Mouse (Mus musculus): ENCODE results near the gene Ankzf1.
A peak's percentile ranks its signal among the peaks of the same experiment; 100 is the strongest.
"Not testable (repeated sequence)": the region's sequence is repeated elsewhere in the genome, so short reads cannot be mapped to it uniquely, and the experiment has no call there.

The Ankzf1 gene

DNA sequence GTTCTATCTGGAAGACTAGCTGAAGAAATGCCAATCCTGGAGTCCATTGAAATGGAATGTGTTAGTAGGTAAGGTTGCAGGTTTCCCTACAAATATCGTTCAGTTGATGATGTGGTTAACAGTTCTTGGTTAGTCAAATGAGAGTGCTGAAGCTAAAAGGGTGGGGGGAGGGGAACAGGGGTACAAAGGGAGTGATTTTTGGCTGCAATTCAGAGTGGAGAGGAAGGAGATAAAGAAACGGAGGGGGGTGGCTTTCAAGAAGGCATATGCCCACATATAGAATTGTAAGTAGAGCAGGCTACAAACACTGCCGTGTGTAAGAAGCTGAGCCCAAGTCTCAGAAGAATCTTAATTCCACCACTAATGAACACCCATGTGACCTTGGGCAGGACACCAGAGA lies 33.5 kb downstream of the Ankzf1 start:
- DNase-seq (ENCODE audit: low spot score), result no peak

DNA sequence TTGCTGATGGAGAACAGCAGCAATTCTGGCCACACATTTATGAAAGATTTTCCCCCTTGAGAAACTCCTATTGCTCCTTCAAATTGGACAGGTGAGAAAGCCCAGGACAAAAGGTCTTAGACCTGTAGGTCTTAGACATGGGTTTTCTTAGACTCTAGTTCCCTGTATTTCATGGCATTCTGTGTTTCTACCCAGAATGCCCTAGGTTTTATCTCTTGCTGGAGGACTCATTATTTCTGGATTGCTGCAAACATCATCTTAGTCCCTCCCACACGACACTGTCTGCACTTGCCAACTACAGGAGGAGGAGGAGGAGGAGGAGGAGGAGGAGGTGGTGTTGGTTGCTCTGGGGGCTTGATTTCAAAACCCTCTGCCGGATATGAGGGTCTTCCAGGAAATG lies 34.2 kb downstream of the Ankzf1 start:
- no peak for DNase-seq (ENCODE audit: low spot score)

DNA sequence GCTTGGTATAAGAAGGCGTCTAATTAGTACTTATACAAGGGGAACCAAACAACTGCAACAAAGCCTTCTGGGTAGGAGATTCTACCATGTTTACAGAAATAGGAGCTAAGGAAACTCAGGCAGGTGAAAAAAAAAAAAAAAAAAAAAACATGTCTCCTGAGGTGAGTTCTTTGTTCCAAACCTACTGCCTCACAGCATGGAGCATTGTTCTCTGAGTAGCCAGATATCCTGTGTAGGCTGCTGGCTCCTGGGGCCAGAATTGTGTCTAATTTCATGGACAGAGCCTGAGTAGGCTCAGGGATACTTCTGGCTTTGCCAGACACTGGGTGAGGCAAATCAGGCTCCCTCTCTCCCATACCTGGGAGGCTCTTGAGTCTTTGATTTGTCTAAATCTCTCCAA lies 35.7 kb downstream of the Ankzf1 start:
- DNase-seq (ENCODE audit: low spot score), result no peak

DNA sequence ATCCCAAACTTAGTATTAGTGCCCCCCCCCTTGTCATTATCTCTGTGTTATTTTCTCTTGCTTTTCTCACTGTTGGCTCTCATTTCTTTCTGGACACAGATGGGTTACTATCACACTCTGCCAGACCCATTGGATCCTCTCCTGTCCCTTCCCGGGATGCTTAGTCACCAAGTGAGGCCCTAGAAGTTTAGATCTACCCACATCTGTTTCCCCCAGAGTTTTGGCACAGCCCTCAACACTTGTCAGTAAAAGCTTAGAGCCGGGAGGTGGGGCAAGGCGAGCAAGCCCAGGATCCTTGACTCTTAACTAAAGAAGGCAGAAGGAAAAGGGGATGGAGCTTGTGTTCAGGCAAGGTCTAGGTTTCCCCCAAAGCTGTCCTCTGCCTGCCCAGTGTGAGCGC lies 37.2 kb downstream of the Ankzf1 start:
- no peak for DNase-seq (ENCODE audit: low spot score)

DNA sequence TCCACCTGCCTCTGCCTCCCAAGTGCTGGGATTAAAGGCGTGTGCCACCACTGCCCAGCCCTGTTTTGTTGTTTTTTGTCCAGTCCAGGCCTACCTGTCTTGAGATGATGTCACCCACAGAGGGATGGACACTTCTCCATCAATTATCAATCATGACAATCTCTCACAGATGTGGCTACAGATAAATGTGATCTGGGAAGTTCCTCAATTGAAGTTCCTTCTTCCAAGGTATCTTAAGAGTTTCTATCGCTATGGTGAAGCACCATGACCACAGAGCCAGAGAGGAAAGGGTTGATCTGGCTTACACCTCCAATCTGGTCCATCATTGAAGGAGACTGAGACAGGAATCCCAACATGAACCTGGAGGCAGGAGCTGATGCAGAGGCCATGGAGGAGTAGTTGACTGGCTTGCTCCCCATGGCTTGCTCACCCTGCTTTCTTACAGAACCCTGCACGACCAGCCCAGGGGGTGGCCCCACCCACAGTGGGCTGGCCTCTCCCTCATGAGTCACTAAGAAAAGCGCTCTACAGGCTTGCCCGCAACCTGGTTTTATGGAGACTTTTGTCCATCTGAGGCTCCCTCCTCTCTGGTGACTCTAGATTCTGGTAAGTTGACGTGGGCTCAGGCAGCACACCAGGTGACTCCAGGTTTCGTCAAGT lies 38.5 kb downstream of the Ankzf1 start:
- DNase-seq (ENCODE audit: low spot score), result no peak

DNA sequence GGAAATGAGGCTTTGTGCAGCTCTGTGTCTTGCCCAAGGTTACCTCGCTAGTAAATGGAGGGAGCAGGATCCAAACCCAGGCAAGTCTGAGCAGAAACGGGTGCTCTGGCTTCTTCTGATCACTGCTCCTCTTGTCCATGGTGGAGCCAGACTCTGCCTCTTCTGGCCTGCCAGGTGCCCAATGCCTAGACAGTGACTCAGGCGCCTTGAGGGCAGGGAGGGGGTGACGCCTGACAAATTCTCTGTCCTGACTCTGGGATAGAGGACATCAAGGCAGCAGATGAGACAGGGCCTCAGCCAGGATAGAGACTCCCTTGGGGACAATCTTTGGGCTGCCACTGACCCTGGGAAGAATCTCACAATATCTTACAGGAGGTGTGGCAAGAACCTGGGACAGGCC lies 39.3 kb downstream of the Ankzf1 start:
- DNase-seq (ENCODE audit: low spot score), result no peak

DNA sequence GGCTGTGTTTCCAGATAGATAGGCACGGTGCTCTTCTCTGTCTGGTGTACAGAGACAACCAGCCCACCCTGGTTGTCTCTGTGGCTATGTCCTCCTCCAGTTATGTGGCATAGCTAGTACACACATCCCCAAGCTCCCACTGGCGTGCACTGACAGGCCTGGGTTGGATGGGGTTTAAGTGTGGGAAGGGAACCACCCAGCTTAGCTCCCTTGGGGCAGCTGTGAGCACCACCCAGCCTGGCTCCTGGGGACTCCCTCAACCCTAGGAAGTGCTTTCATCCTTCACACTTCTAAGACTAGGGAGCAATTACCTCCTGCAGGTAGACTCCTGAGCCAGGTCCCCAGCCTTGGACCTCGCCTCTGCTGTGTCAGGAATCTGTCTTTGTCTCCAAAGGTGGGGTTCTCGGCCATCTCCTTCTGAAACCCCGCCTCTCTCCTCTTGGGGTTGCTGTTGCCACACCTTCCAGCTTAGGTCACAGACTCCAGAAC lies 39.8 kb downstream of the Ankzf1 start, which contains the start of gene A630095N17Rik:
Gene A630095N17Rik, minus strand, starts transcription at position 439 of the 489 bp plus-strand sequence.
- no peak for DNase-seq (ENCODE audit: low spot score)

DNA sequence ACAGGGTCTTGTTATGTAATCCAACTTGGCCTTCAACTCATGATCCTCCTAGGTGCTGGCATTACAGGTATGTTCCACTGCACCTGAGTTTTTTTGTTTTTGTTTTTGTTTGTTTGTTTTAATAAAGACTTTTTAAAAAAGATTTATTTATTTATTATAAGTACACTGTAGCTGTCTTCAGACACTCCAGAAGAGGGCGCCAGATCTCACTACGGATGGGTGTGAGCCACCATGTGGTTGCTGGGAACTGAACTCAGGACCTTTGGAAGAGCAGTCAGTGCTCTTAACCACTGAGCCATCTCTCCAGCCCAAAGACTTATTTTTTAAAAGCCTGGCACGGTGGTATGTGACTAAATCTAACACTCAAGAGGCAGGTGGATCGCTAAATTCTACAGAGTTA lies 40.5 kb downstream of the Ankzf1 start:
- not testable (repeated sequence) for DNase-seq (ENCODE audit: low spot score)

DNA sequence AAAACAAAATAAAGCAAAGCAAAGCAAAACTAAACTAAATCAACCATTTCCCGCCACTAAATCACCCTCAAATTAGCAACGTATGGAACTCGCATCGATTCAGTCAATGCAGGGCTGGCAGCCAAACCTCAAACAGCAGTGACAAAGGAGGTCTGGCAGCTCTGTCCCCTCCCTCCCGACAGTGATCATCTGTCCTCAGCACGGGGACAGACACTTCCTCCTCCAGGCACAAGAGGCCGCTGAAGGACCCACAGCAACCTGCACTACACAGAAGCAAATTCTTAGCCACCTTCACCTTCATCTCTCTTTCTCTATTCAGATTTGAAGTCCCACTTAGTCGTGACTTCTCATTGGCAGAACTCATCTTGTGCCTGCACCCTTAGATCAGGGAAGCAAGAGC lies 42.7 kb downstream of the Ankzf1 start:
- DNase-seq (ENCODE audit: low spot score), result no peak

DNA sequence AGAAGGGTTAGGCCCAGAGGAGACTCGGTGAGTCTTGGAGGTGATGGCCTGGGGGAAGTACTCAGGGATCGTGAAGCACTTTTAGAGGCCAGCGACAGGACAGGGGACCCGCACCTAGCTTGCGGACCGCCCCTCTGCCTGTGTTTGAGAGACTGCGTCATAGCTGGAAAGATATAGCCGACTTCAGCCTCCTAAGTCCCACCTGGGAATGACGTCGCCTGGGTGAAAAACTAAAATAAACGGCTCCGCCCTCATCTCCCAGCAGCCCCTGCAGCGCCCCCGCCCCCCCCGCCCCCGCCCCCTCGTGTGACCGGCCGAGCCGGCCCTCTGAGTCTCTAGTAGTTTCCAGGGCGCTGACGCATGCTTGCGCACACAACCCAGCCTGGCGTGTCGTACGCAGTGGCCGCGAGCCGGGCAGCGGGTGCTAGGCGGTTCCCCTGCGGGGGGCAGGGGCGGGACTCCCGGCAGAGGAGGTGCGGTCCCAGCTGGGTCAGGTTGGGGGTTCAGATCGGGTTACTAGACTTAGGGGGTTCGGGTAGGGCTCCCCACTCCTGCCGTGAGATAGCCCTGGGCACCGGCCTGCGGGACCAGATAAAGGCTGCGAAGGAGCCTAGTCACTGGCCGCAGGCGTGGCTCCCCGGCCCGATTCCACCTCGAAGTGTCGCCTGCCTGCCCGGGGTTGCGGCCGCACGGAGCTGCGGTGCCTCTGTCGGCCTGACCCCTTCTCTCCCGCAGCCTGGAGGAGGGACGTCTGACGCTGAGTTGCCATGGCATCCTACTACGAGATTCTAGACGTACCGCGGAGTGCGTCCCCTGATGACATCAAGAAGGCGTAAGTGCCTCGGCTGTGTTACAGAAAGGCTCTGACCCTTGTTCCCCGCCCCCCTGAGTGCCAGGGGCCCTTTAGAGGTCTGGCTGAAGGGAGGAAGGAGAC lies 44.4 kb downstream of the Ankzf1 start, which contains the start of gene Dnajb2:
Gene Dnajb2, plus strand, starts transcription at position 290 of the 934 bp plus-strand sequence.
- peak; percentile 57 for DNase-seq (ENCODE audit: low spot score)

DNA sequence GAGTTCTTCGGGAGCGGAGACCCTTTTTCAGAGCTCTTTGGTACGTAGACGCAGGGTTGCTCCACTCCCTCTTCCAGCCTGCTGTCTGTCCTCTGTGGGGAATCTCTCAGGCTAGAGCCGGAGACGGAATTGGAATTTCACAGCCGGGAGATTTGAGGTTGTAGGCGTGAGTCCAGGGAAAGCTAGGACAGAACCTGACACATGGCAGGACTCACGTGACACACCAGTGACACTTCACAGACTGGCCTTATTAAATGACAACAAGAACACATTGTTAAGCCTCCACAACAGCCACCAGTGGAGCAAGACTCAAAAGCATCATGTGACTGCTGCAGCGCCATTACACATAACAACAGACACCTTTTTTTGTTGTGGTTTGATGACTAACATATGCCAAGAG lies 47.6 kb downstream of the Ankzf1 start:
- no peak for DNase-seq (ENCODE audit: low spot score)

DNA sequence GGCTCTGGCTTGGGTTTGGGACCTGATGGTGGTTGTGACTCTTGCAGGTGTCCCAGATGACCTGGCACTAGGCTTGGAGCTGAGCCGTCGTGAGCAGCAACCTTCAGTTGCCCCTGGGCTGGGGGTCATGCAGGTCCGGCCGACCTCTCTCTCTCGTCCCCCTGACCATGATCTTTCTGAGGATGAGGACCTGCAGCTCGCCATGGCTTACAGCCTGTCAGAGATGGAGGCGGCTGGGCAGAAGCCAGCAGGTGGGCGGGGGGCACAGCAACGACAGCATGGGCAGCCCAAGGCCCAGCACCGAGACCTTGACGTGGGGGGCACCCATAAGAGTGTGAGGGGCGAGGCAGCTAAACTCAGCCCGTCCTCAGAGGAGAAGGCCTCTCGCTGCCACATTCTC lies 51.5 kb downstream of the Ankzf1 start:
- no peak for DNase-seq (ENCODE audit: low spot score)

DNA sequence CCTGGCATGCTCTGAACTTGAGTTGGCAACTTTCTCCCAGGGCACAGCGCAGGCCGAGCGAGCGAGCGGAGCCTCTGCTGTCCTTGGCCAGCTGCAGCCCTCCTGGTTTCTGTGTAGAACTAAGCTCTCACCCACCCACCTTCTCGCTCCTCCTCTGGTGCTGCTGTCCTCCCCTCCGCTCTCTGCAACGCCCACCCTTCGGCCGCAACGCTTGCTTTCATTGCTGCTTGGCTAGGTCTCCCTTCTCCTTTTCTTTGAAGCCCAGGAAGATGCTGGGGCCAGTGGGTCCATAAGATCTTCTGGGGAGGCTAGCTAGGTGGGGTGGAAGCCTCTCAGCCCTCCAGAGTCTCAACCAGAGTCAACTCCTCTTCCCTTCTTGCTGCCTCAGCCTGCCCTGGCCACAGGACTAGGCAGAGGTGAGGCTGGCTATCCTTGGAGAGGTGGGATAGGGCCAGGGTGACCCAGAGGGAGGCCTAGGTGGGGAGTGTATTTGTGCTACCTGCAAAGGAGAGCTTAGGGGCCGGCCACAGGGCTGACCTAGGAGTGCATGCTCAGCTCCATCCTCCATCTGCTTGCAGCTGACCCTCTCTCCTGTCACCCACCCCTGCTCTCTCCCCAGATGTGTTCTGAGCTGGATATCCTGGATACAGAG lies 52.4 kb downstream of the Ankzf1 start:
- DNase-seq (ENCODE audit: low spot score), result no peak

DNA sequence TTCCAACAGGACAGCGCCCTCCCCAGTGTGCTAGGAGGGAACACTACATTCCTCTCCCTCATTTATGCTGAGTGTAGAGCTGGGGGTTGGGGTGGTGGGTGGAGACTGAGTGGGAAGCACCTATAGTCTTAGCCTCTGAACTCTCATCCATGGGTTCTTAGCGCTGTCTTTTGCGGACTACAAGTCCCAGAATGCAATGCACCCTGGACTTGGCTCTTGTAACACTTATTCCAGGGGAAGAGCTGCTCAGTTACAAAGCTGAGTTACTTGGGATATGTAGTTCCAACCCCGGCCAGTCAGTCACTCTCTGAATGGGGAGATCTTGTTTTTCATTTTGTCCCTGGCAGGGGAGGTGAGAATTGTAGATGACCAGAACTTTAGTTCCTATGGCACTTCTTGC lies 52.9 kb downstream of the Ankzf1 start:
- no peak for DNase-seq (ENCODE audit: low spot score)

DNA sequence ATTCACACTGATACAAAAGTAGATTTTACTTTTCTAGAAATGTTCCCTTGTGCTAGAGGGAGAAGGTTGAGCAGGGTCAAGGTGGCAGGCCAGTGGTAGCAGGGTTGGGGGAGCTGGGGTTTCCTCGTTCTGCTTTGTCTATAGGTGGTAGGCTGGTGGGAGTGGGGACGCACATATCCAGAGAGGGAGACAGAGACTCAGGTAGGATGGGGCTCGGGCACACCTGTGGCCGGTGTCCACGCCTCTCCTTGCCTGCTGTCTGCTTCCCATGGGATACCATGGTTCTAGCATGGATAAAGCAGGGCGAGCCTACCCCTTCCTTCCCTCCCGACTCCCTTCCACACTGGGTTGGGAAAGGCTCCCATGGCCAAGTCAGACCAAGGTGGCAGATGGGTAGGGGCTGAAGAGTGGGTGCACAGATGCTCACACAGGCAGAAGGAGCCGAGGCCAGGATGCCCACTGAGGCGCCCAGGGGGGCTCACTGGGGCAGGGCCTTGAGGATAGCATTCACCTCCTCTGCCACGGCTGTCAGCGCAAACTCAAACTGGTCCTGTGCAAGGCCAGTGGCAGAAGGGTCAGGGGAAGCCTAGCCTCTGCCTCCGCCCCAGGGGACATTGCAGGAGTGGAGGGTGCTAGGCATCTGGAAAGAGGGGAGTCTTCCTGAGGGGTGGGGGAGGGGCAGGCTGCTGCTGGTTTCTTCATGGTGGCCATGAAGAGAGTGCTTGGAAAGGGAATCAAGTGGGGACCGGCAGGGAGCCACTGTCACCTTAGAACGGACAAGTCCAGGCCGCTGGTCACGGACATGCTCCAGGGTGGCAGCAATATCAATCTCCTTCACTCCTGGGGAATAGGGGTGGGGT lies 55.4 kb downstream of the Ankzf1 start:
- no peak for DNase-seq (ENCODE audit: low spot score)

DNA sequence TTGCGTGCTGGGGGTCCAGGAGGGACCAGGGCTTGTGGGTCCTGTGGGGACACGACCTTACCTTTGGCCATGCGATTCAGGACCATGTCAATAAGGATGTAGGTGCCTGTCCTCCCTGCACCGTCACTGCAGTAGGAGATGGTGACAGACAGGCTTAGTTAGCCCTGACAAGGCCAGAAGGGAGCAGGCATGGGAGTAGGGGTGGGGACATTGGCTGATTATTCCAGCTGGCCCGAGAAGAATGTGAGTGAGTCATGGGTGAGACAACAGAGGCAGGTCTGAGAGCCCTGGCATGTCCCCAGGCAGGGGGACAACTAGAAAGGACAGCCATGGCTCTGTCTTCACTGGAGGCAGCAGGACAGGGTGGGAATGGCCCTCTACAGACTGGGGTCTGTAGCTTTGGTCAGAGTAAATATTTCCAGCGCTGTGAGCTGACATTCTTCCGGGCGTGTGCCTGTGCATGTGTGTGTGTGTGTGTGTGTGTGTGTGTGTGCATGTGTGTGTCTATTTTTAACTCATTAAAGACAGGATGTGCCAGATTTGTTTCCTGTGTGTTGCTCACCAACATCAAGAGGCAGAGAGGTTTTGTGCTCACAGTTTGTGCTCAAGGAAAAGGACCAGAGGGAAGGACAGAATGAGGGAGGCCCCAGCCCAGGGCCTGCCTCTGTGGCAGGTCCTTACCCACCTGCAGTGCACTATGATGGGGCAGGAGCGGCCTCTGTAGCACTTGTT lies 56.3 kb downstream of the Ankzf1 start:
- no peak for DNase-seq (ENCODE audit: low spot score)

Data from urinary bladder, postnatal 10 days (tissue).